Mouse (Mus musculus): Measurements from ENCODE around the gene Nfib. TPM values are rescaled to one million over a fixed set of nuclear protein-coding genes. Genes with fewer than 3 reads are reported as not detected.
A peak's percentile ranks its signal among the peaks of the same experiment; 100 is the strongest.

The Nfib gene
- polyA plus RNA-seq, 1 experiment from 2014 or later, result 75.7 TPM

GRCm38 (mm10) chr4:82336951-82337381, 368.6 kb downstream of the Nfib start:
- Histone ChIP-seq H3K27me3 (replicated peaks; ENCODE audit: control insufficient read depth, insufficient read depth, low read length) (no peaks in the 10 kb centered on the region), H3K36me3 (ENCODE audit: control insufficient read depth, insufficient read depth, low read length) (no peaks in the 10 kb centered on the region), H3K9me3 (ENCODE audit: control insufficient read depth, low read length) (no peaks in the 10 kb centered on the region), H3K4me3 (ENCODE audit: low read length) (no peak overlapping the region), H3K27ac (ENCODE audit: low read depth, low read length) (no peak overlapping the region), H3K4me1 (ENCODE audit: control insufficient read depth, insufficient read depth, low read depth, low read length) (0 out of 2 replicates have a peak, but pooled peaks cover 3% of the 10 kb centered on the region), H3K9ac (ENCODE audit: low read depth, low read length) (no peak overlapping the region), H3K4me2 (ENCODE audit: low read length) (no peak overlapping the region; the same call in 1 of the 2 replicates)
- ATAC-seq, result peak; percentile 74
- 56% methylated on average over 11 of the region's 11 CpGs for WGBS

- Histone ChIP-seq H3K4me3 (ENCODE audit: low read length) (no peak overlapping the region), H3K27ac (ENCODE audit: low read depth, low read length) (no peak overlapping the region), H3K27me3 (replicated peaks; ENCODE audit: control insufficient read depth, insufficient read depth, low read length) (no peaks in the 10 kb centered on the region), H3K4me1 (ENCODE audit: control insufficient read depth, insufficient read depth, low read depth, low read length) (0 out of 2 replicates have a peak, but pooled peaks cover 3% of the 10 kb centered on the region), H3K9me3 (ENCODE audit: control insufficient read depth, low read length) (no peaks in the 10 kb centered on the region), H3K9ac (ENCODE audit: low read depth, low read length) (no peak overlapping the region), H3K4me2 (ENCODE audit: low read length) (no peak overlapping the region), H3K36me3 (ENCODE audit: control insufficient read depth, insufficient read depth, low read length) (no peaks in the 10 kb centered on the region)
- WGBS, result 71% methylated on average over 4 of the region's 4 CpGs
- ATAC-seq, result no peak
Observed at GRCm38 (mm10) chr4:82335266-82335865, 370.2 kb downstream of the Nfib start.

GRCm38 (mm10) chr4:82333413-82333812, 372.1 kb downstream of the Nfib start:
- Histone ChIP-seq H3K4me2 (ENCODE audit: low read length) (no peak overlapping the region), H3K9ac (ENCODE audit: low read depth, low read length) (no peak overlapping the region), H3K36me3 (ENCODE audit: control insufficient read depth, insufficient read depth, low read length) (no peaks in the 10 kb centered on the region), H3K9me3 (ENCODE audit: control insufficient read depth, low read length) (no peaks in the 10 kb centered on the region), H3K4me3 (ENCODE audit: low read length) (no peak overlapping the region), H3K27me3 (replicated peaks; ENCODE audit: control insufficient read depth, insufficient read depth, low read length) (no peaks in the 10 kb centered on the region), H3K4me1 (ENCODE audit: control insufficient read depth, insufficient read depth, low read depth, low read length) (0 out of 2 replicates have a peak, but pooled peaks cover 3% of the 10 kb centered on the region), H3K27ac (ENCODE audit: low read depth, low read length) (no peak overlapping the region)
- 91% methylated on average over 3 of the region's 3 CpGs for WGBS
- ATAC-seq, result no peak

- H3K27me3 ChIP-seq (replicated peaks; ENCODE audit: control insufficient read depth, insufficient read depth, low read length), result no peaks in the 10 kb centered on the region
- no peaks in the 10 kb centered on the region for H3K9me3 ChIP-seq (ENCODE audit: control insufficient read depth, low read length)
- H3K4me3 ChIP-seq (ENCODE audit: low read length), result no peak overlapping the region
- no peak for ATAC-seq
- H3K4me1 ChIP-seq (ENCODE audit: control insufficient read depth, insufficient read depth, low read depth, low read length), result no peaks in the 10 kb centered on the region
- H3K36me3 ChIP-seq (ENCODE audit: control insufficient read depth, insufficient read depth, low read length), result no peaks in the 10 kb centered on the region
- WGBS, result 91% methylated on average over 4 of the region's 4 CpGs
- H3K4me2 ChIP-seq (ENCODE audit: low read length), result no peak overlapping the region
- no peak overlapping the region for H3K27ac ChIP-seq (ENCODE audit: low read depth, low read length)
- H3K9ac ChIP-seq (ENCODE audit: low read depth, low read length), result no peak overlapping the region
Observed at GRCm38 (mm10) chr4:82330095-82330494, 375.5 kb downstream of the Nfib start.

- ATAC-seq, result no peak
- H3K27ac ChIP-seq (ENCODE audit: low read depth, low read length), result no peak overlapping the region
- no peak overlapping the region for H3K9ac ChIP-seq (ENCODE audit: low read depth, low read length)
- no peaks in the 10 kb centered on the region for H3K9me3 ChIP-seq (ENCODE audit: control insufficient read depth, low read length)
- no peaks in the 10 kb centered on the region for H3K4me1 ChIP-seq (ENCODE audit: control insufficient read depth, insufficient read depth, low read depth, low read length)
- no peaks in the 10 kb centered on the region for H3K36me3 ChIP-seq (ENCODE audit: control insufficient read depth, insufficient read depth, low read length)
- 34% methylated on average over 3 of the region's 3 CpGs for WGBS
- no peak overlapping the region for H3K4me3 ChIP-seq (ENCODE audit: low read length)
- H3K4me2 ChIP-seq (ENCODE audit: low read length), result no peak overlapping the region
- no peaks in the 10 kb centered on the region for H3K27me3 ChIP-seq (replicated peaks; ENCODE audit: control insufficient read depth, insufficient read depth, low read length)
Observed at GRCm38 (mm10) chr4:82326140-82326529, 379.4 kb downstream of the Nfib start.

- H3K9ac ChIP-seq (ENCODE audit: low read depth, low read length), result no peak overlapping the region
- no peak overlapping the region for H3K4me3 ChIP-seq (ENCODE audit: low read length)
- H3K4me1 ChIP-seq (ENCODE audit: control insufficient read depth, insufficient read depth, low read depth, low read length), result no peaks in the 10 kb centered on the region
- ATAC-seq, result no peak
- H3K36me3 ChIP-seq (ENCODE audit: control insufficient read depth, insufficient read depth, low read length), result no peaks in the 10 kb centered on the region
- H3K4me2 ChIP-seq (ENCODE audit: low read length), result no peak overlapping the region
- 61% methylated on average over 6 of the region's 6 CpGs for WGBS
- no peak overlapping the region for H3K27ac ChIP-seq (ENCODE audit: low read depth, low read length)
- no peaks in the 10 kb centered on the region for H3K27me3 ChIP-seq (replicated peaks; ENCODE audit: control insufficient read depth, insufficient read depth, low read length)
- H3K9me3 ChIP-seq (ENCODE audit: control insufficient read depth, low read length), result no peaks in the 10 kb centered on the region
Observed at GRCm38 (mm10) chr4:82325409-82326139, 380.0 kb downstream of the Nfib start.

GRCm38 (mm10) chr4:82324977-82325376, 380.6 kb downstream of the Nfib start:
- no peak for ATAC-seq
- WGBS, result 59% methylated on average over 3 of the region's 3 CpGs

GRCm38 (mm10) chr4:82321008-82321407, 384.5 kb downstream of the Nfib start:
- Histone ChIP-seq H3K9me3 (ENCODE audit: control insufficient read depth, low read length) (no peaks in the 10 kb centered on the region), H3K36me3 (ENCODE audit: control insufficient read depth, insufficient read depth, low read length) (no peaks in the 10 kb centered on the region), H3K4me2 (ENCODE audit: low read length) (no peak overlapping the region), H3K9ac (ENCODE audit: low read depth, low read length) (no peak overlapping the region), H3K27me3 (replicated peaks; ENCODE audit: control insufficient read depth, insufficient read depth, low read length) (no peaks in the 10 kb centered on the region), H3K4me1 (ENCODE audit: control insufficient read depth, insufficient read depth, low read depth, low read length) (no peaks in the 10 kb centered on the region), H3K4me3 (ENCODE audit: low read length) (no peak overlapping the region), H3K27ac (ENCODE audit: low read depth, low read length) (no peak overlapping the region)
- WGBS, result 83% methylated on average over 4 of the region's 4 CpGs
- no peak for ATAC-seq

More at GRCm38 (mm10) chr4:82324977-82325376, 380.6 kb downstream of the Nfib start:
- H3K9me3 ChIP-seq (ENCODE audit: control insufficient read depth, low read length), result no peaks in the 10 kb centered on the region
- no peak overlapping the region for H3K9ac ChIP-seq (ENCODE audit: low read depth, low read length)
- no peaks in the 10 kb centered on the region for H3K36me3 ChIP-seq (ENCODE audit: control insufficient read depth, insufficient read depth, low read length)
- H3K27ac ChIP-seq (ENCODE audit: low read depth, low read length), result no peak overlapping the region
- no peak overlapping the region for H3K4me3 ChIP-seq (ENCODE audit: low read length)
- H3K4me1 ChIP-seq (ENCODE audit: control insufficient read depth, insufficient read depth, low read depth, low read length), result no peaks in the 10 kb centered on the region
- H3K4me2 ChIP-seq (ENCODE audit: low read length), result no peak overlapping the region
- H3K27me3 ChIP-seq (replicated peaks; ENCODE audit: control insufficient read depth, insufficient read depth, low read length), result no peaks in the 10 kb centered on the region

- H3K9me3 ChIP-seq (ENCODE audit: control insufficient read depth, low read length), result no peaks in the 10 kb centered on the region
- no peak for ATAC-seq
- no peak overlapping the region for H3K4me2 ChIP-seq (ENCODE audit: low read length)
- H3K9ac ChIP-seq (ENCODE audit: low read depth, low read length), result no peak overlapping the region
- H3K27ac ChIP-seq (ENCODE audit: low read depth, low read length), result no peak overlapping the region
- WGBS, result 87% methylated on average over 7 of the region's 7 CpGs
- no peaks in the 10 kb centered on the region for H3K4me1 ChIP-seq (ENCODE audit: control insufficient read depth, insufficient read depth, low read depth, low read length)
- H3K27me3 ChIP-seq (replicated peaks; ENCODE audit: control insufficient read depth, insufficient read depth, low read length), result no peaks in the 10 kb centered on the region
- no peaks in the 10 kb centered on the region for H3K36me3 ChIP-seq (ENCODE audit: control insufficient read depth, insufficient read depth, low read length)
- H3K4me3 ChIP-seq (ENCODE audit: low read length), result no peak overlapping the region
Observed at GRCm38 (mm10) chr4:82319388-82319787, 386.2 kb downstream of the Nfib start.

All from hindbrain, embryonic 16.5 days (tissue).